Mouse (Mus musculus): ENCODE measurements around the gene Nol10. TPM values are rescaled to one million over a fixed set of nuclear protein-coding genes. Genes with fewer than 3 reads are reported as not detected.
A peak's percentile ranks its signal among the peaks of the same experiment; 100 is the strongest.

The Nol10 gene
- 32.8 and 36.9 TPM in 2 replicates for polyA plus RNA-seq (2014; fragmentation: Nextera tagmentation; extraction: Ambion mirVana)

DNA sequence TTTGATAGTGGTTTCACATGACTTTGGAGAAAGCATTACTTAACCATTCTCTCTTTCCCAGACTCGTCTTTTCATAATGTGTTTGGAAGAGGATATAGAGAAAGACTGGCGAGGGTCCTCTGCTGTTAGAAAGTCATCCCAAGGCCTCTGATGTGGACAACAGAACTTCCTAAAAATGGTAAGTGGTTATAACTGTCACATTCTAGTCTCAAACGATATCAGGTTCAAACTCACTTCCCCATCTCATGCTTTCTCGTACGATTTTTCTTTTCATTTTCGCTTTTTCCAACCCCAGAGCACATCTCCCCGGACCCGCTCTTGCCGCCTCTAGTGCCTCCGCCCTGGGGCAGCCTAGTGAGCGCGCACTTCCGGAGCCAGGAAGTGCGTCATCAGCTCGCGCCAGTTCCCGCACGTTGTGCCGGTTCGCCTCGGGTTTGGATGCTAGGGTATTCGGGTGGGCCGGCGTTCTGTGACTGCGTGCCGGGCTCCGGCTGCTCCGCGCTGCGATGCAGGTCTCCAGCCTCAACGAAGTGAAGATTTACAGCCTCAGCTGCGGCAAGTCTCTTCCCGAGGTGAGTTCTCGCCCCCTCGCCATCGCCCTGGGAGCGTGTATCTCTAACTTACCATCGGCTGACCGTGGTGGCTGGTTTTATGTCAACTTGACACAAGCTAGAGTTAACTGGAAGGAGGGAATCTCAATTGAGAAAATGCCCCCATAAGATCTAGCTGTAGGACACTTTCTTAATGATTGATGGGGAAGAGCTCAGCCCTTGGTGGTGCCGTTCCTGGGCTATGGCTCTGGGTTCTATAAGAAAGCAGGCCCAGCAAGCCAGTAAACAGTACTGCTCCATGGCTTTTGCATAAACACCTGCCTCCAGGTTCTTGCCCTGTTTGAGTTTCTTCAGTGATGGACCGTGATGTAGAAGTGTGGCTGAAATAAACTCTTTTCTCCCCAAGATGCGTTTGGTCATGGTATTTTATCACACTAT lies at the start of gene Nol10:
Nol10 (plus strand) TSS at position 411 of the 989 bp plus-strand sequence.
- peak within 1 kb of the TSS; percentile 88 for H3K4me2 ChIP-seq
- peak within 1 kb of the TSS; percentile 86 for H3K9ac ChIP-seq (ENCODE audit: low read length)
- peak within 1 kb of the TSS; percentile 85 for H3K4me3 ChIP-seq (ENCODE audit: low read depth, low read length)
- no peaks in the 10 kb centered on the region for H3K9me3 ChIP-seq (ENCODE audit: control insufficient read depth, low read length)
- DNase-seq (ENCODE audit: low spot score, missing footprints) (peak; percentile 99), ATAC-seq (ENCODE audit: low FRiP score) (peak; percentile 97)
- under 1% methylated on average over 42 of the region's 42 CpGs for WGBS
- no peak within 1 kb of the TSS for H3K27ac ChIP-seq (ENCODE audit: low read depth, low read length)
- peaks cover 11% of the 10 kb centered on the region for H3K4me1 ChIP-seq (ENCODE audit: control insufficient read depth, insufficient read depth, low read length)
- H3K27me3 ChIP-seq (ENCODE audit: control insufficient read depth, insufficient read depth, low read length), result no peaks in the 10 kb centered on the region
- H3K36me3 ChIP-seq (ENCODE audit: control insufficient read depth, insufficient read depth, low read length), result no peaks in the 10 kb centered on the region; the same call in 1 of the 2 replicates

DNA sequence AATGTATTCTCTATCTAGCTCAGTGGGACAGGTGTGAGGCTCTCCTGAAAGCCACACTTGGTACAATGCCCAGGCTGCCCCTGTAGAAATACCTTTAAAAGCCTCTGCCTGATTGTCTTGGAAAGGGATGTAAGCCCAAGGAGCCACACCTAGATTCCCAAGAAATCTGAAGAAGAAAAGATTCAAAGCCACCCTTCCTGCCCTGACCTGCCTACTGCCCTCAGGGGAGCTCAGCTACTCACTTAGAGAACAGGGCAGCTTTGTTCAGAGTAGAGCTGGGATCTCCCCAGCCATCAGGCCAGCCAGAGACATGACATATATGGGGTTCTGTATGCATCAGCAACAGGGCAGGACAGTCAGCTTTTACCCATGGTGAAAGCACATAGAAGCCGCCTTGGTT lies 48.4 kb upstream of the Nol10 start:
- Histone ChIP-seq H3K4me2 (no peak overlapping the region), H3K9me3 (ENCODE audit: control insufficient read depth, low read length) (no peaks in the 10 kb centered on the region), H3K27ac (ENCODE audit: low read depth, low read length) (no peak overlapping the region), H3K4me1 (ENCODE audit: control insufficient read depth, insufficient read depth, low read length) (no peaks in the 10 kb centered on the region), H3K9ac (ENCODE audit: low read length) (no peak overlapping the region), H3K4me3 (ENCODE audit: low read depth, low read length) (no peak overlapping the region), H3K36me3 (ENCODE audit: control insufficient read depth, insufficient read depth, low read length) (no peaks in the 10 kb centered on the region), H3K27me3 (ENCODE audit: control insufficient read depth, insufficient read depth, low read length) (no peaks in the 10 kb centered on the region)
- ATAC-seq (ENCODE audit: low FRiP score) (no peak), DNase-seq (ENCODE audit: low spot score, missing footprints) (no peak)
- 86% methylated on average over 1 of the region's 1 CpGs for WGBS

DNA sequence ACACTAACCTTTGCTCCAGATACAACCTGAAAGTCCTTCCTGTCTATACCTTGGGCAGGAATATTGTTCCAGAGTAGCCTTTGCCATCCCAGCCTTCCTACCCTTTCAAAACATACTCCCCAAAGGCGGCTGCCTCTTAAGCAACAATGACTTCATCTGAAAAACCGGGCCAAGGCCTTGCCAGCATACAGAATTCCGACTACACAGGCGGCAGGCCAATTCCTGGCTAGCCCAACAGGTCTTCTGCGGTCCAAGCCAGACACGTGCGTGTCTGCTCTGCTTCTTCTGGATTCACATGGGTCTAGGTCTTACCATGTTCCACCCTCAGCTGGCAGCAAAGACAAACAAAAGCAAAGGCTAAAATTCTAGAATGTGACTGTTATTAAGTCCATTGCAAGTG lies 42.8 kb upstream of the Nol10 start:
- Histone ChIP-seq H3K4me3 (ENCODE audit: low read depth, low read length) (no peak overlapping the region), H3K9me3 (ENCODE audit: control insufficient read depth, low read length) (no peaks in the 10 kb centered on the region), H3K4me2 (no peak overlapping the region), H3K36me3 (ENCODE audit: control insufficient read depth, insufficient read depth, low read length) (no peaks in the 10 kb centered on the region), H3K9ac (ENCODE audit: low read length) (no peak overlapping the region), H3K4me1 (ENCODE audit: control insufficient read depth, insufficient read depth, low read length) (no peaks in the 10 kb centered on the region), H3K27me3 (ENCODE audit: control insufficient read depth, insufficient read depth, low read length) (no peaks in the 10 kb centered on the region), H3K27ac (ENCODE audit: low read depth, low read length) (no peak overlapping the region)
- DNase-seq (ENCODE audit: low spot score, missing footprints), result no peak
- ATAC-seq (ENCODE audit: low FRiP score), result no peak
- 89% methylated on average over 7 of the region's 7 CpGs for WGBS

DNA sequence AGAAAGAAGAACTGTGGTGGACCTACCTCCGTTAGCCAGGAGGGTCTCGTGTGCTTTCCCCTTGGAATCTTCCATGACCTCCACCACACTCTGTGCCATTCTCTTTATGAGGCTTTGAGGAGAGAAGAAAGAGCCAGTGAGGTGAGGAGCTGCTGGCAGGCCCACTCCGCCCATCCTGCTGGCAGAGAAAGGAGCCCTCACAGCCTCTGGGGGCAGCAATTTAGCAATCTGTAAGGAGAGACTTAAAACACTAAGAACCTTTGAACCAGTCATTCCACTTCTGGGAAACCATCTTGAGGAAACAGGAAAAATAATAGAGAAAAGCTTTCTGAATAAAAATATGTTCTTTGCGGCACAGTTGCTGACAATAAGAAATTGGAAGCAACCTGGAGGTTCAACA lies 40.0 kb upstream of the Nol10 start:
- H3K36me3 ChIP-seq (ENCODE audit: control insufficient read depth, insufficient read depth, low read length), result no peaks in the 10 kb centered on the region
- DNase-seq (ENCODE audit: low spot score, missing footprints) (no peak), ATAC-seq (ENCODE audit: low FRiP score) (no peak)
- H3K27me3 ChIP-seq (ENCODE audit: control insufficient read depth, insufficient read depth, low read length), result no peaks in the 10 kb centered on the region
- H3K9ac ChIP-seq (ENCODE audit: low read length), result no peak overlapping the region
- 58% methylated on average over 4 of the region's 4 CpGs for WGBS
- no peak overlapping the region for H3K4me2 ChIP-seq
- no peaks in the 10 kb centered on the region for H3K4me1 ChIP-seq (ENCODE audit: control insufficient read depth, insufficient read depth, low read length)
- H3K9me3 ChIP-seq (ENCODE audit: control insufficient read depth, low read length), result no peaks in the 10 kb centered on the region
- H3K4me3 ChIP-seq (ENCODE audit: low read depth, low read length), result no peak overlapping the region
- no peak overlapping the region for H3K27ac ChIP-seq (ENCODE audit: low read depth, low read length)

DNA sequence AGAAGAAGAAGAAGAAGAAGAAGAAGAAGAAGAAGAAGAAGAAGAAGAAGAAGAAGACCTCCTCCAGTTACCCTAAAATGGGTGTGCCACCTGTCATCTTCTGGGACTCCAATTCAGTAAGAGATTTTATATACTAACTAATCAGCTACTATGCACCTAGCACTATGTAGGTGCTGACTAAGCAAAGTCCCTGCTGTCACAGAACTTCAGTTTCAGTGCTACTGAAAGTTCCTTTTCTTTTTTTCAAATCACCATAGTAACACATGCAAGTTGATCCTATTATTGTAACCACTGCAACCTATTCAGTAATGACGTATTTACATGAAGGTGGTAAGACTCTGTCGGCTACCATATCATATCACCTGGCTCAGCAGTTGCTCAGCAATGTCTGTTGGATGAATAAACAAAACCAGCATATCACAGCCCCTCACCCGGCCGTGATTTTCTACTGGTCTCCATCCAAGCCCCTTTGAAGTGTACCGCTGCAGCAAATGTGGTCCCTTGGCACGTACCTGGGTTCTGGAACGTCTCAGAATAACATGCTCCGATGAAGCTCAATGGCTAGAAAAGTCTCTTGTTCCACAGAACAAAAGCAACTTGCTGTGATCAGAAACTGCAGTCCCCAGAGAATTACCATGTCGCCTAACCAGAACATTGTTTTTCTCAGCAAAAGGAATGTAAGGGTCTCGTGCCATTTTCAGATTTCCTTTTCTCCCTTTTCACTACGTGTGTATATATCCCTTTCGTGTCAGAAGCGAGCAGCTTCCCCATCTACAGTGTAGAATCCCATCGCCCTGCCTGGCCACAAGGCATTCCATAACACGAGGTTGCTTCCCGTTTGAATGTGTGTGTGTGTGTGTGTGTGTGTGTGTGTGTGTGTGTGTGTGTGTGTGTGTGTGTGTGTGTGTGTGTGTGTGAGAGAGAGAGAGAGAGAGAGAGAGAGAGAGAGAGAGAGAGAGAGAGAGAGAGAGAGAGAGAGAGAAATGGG lies 37.1 kb upstream of the Nol10 start:
- H3K9me3 ChIP-seq (ENCODE audit: control insufficient read depth, low read length), result no peaks in the 10 kb centered on the region
- no peak overlapping the region for H3K9ac ChIP-seq (ENCODE audit: low read length)
- DNase-seq (ENCODE audit: low spot score, missing footprints), result no peak
- H3K36me3 ChIP-seq (ENCODE audit: control insufficient read depth, insufficient read depth, low read length), result no peaks in the 10 kb centered on the region
- H3K27me3 ChIP-seq (ENCODE audit: control insufficient read depth, insufficient read depth, low read length), result no peaks in the 10 kb centered on the region
- ATAC-seq (ENCODE audit: low FRiP score), result no peak
- no peak overlapping the region for H3K4me3 ChIP-seq (ENCODE audit: low read depth, low read length)
- no peak overlapping the region for H3K4me2 ChIP-seq
- no peaks in the 10 kb centered on the region for H3K4me1 ChIP-seq (ENCODE audit: control insufficient read depth, insufficient read depth, low read length)
- H3K27ac ChIP-seq (ENCODE audit: low read depth, low read length), result no peak overlapping the region
- WGBS, result 52% methylated on average over 16 of the region's 16 CpGs

DNA sequence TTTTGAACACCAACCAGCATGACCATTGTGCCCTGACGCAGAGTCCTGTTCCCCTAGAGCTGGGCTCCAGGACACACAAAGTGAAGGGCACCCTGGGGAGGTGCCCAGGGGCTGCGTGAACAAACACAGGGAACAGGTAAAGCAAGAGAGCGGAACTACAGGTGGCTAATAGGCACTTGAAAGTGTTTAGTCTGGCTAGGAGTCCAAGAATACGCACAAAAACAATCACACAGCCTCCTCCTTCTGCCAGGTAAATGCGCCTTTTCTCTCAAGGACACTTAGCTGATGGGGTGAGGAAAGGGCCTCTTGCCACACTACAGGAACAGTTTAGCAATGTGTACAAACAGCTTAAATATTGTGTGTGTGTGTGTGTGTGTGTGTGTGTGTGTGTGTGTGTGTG lies 32.2 kb upstream of the Nol10 start:
- no peak overlapping the region for H3K4me3 ChIP-seq (ENCODE audit: low read depth, low read length)
- 83% methylated on average over 5 of the region's 5 CpGs for WGBS
- no peak overlapping the region for H3K9ac ChIP-seq (ENCODE audit: low read length)
- ATAC-seq (ENCODE audit: low FRiP score) (no peak), DNase-seq (ENCODE audit: low spot score, missing footprints) (no peak)
- H3K4me2 ChIP-seq, result no peak overlapping the region
- no peaks in the 10 kb centered on the region for H3K9me3 ChIP-seq (ENCODE audit: control insufficient read depth, low read length)
- H3K4me1 ChIP-seq (ENCODE audit: control insufficient read depth, insufficient read depth, low read length), result no peaks in the 10 kb centered on the region
- H3K27ac ChIP-seq (ENCODE audit: low read depth, low read length), result no peak overlapping the region
- H3K36me3 ChIP-seq (ENCODE audit: control insufficient read depth, insufficient read depth, low read length), result no peaks in the 10 kb centered on the region
- H3K27me3 ChIP-seq (ENCODE audit: control insufficient read depth, insufficient read depth, low read length), result no peaks in the 10 kb centered on the region

DNA sequence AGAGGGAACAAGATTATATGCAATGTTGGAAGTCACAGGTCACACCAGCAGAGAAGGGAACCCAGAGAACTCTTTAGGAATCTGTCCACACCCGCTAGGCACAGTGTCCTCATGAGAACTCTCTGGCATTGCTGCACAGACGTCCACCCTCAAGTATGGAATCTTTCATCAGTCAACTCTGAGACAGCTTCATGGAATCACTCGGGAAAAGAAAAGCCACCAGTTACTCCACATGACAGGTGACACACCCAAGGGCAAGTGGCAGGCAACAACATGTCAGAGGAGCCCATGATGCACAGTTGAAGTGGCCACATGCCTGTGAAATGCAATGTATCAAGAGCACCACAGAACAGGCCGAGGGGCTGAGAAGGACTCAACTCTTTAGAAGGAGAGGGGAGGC lies 30.3 kb upstream of the Nol10 start:
- no peaks in the 10 kb centered on the region for H3K4me1 ChIP-seq (ENCODE audit: control insufficient read depth, insufficient read depth, low read length)
- 78% methylated on average over 4 of the region's 4 CpGs for WGBS
- no peak for ATAC-seq (ENCODE audit: low FRiP score)

DNA sequence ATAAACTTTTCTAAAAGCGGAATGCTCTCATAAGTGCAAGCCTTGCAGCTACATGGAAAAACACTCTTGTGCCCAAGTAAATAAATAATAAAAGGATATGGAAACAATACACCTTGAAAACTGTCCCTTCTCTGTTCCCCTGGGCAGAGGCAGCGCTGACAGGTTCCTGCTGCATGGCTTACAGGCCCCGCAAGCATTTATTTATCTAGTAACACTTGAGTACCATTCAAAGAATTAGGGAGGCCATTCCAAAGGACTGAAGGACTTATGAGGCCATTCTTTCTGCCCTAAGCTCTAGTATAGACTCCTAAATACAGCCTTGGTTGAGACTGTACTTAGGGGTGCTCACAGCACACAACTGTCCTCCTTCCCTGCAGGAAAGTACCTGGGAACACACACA lies 29.8 kb upstream of the Nol10 start:
- Histone ChIP-seq H3K9me3 (ENCODE audit: control insufficient read depth, low read length) (no peaks in the 10 kb centered on the region), H3K36me3 (ENCODE audit: control insufficient read depth, insufficient read depth, low read length) (no peaks in the 10 kb centered on the region), H3K4me1 (ENCODE audit: control insufficient read depth, insufficient read depth, low read length) (no peaks in the 10 kb centered on the region), H3K4me3 (ENCODE audit: low read depth, low read length) (no peak overlapping the region), H3K27me3 (ENCODE audit: control insufficient read depth, insufficient read depth, low read length) (peaks cover 7% of the 10 kb centered on the region), H3K9ac (ENCODE audit: low read length) (no peak overlapping the region), H3K4me2 (no peak overlapping the region), H3K27ac (ENCODE audit: low read depth, low read length) (no peak overlapping the region)
- 69% methylated on average over 3 of the region's 3 CpGs for WGBS
- DNase-seq (ENCODE audit: low spot score, missing footprints) (no peak), ATAC-seq (ENCODE audit: low FRiP score) (no peak)

More for the DNA sequence above, 30.3 kb upstream of the Nol10 start:
- no peaks in the 10 kb centered on the region for H3K9me3 ChIP-seq (ENCODE audit: control insufficient read depth, low read length)
- H3K27me3 ChIP-seq (ENCODE audit: control insufficient read depth, insufficient read depth, low read length), result peaks cover 2% of the 10 kb centered on the region
- H3K36me3 ChIP-seq (ENCODE audit: control insufficient read depth, insufficient read depth, low read length), result no peaks in the 10 kb centered on the region
- no peak overlapping the region for H3K4me2 ChIP-seq
- H3K4me3 ChIP-seq (ENCODE audit: low read depth, low read length), result no peak overlapping the region
- no peak for DNase-seq (ENCODE audit: low spot score, missing footprints)
- H3K9ac ChIP-seq (ENCODE audit: low read length), result no peak overlapping the region
- H3K27ac ChIP-seq (ENCODE audit: low read depth, low read length), result no peak overlapping the region

All from midbrain, embryonic 11.5 days (tissue).